Mouse (Mus musculus) embryonic facial prominence, embryonic 10.5 days (tissue): ENCODE data around the gene Antxr2. TPM values are rescaled to one million over a fixed set of nuclear protein-coding genes. Genes with fewer than 3 reads are reported as not detected.

Experiments
- DNase-seq: peaks from one replicate; pipeline ENCODE4 v3.0.0-alpha.2; 2017; ENCODE audit warnings: low spot score
- H3K27ac ChIP-seq: fragments of 300-500 bp; sonication (generic); replicated peaks from 2 replicates; pipeline ENCODE4 v1.5.1; 2016; ENCODE audit warnings: mild to moderate bottlenecking
- H3K27me3 ChIP-seq: fragments of 300-500 bp; sonication (generic); replicated peaks from 2 replicates; pipeline ENCODE4 v1.6.1; 2016; ENCODE audit warnings: low read depth, mild to moderate bottlenecking; ENCODE audit not compliant: poor library complexity, severe bottlenecking
- H3K36me3 ChIP-seq: fragments of 300-500 bp; sonication (generic); replicated peaks from 2 replicates; pipeline ENCODE4 v1.6.1; 2016; ENCODE audit warnings: mild to moderate bottlenecking, moderate library complexity
- H3K4me1 ChIP-seq: fragments of 300-500 bp; sonication (generic); 2 replicates; pipeline ENCODE4 v1.6.1; 2016
- H3K4me3 ChIP-seq: fragments of 300-500 bp; sonication (generic); 2 replicates; pipeline ENCODE4 v1.5.1; 2016; ENCODE audit warnings: mild to moderate bottlenecking, moderate library complexity
- H3K9me3 ChIP-seq: fragments of 300-500 bp; sonication (generic); 2 replicates; pipeline ENCODE4 v1.6.1; 2016; ENCODE audit warnings: mild to moderate bottlenecking
- WGBS: fragments of 180-500 bp; shearing (Covaris S2); methylation state at CpG from one replicate; pipeline ENCODE4 v1.1.7; 2016; 5-methylcytosine and 5-hydroxymethylcytosine counted together
- polyA plus RNA-seq: library from polyadenylated mRNA; unstranded; fragments of >200 nt; fragmentation: Nextera tagmentation; extraction: Ambion mirVana; gene quantifications from 2 replicates; pipeline ENCODE4 v1.2.1, GENCODE M21; 2016

Antxr2 gene
- polyA plus RNA-seq, 1 experiment from 2014 or later = 15.4 TPM

DNA sequence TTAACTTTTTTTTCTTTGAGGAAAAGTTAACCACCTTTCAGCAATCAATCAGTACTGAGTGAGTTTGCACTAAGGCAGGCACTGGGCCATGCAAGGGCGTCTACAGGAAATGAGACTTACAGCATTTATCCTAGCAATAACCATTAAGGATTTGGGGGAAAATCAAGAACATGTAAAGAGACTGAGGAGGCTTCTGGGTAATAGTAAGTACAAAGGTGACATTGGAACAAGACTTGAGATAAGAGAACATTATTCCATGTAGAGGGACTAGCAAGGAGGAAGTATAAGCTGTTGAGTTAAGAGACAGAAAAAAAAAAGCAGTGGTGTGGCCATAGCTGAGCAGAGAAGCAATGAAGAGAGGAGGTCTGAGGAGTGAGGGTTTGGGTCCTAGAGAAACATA, 57.5 kb downstream of the Antxr2 start:
- DNase-seq = no peak
- 83% methylated on average over 1 of the region's 1 CpGs for WGBS
- H3K9me3 ChIP-seq = no peaks in the 10 kb centered on the region

DNA sequence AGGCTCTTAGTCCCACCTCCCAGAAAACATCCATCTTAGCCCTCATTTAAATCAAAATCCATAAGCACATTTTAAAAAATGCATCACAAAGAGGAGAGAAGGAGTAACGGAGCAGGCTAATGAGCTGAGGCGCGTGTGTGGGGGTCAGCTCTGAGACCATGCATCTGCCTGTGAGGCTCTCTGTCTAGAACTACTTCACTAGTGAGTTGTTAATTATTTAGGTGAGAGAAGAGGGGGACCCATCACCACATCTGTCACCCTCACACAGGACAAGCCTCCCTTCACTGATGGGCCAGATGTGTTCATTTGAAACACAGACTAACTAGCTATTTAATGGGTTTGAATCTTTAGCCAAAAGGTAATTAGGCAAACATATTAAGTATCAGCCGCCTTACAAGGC, 58.8 kb downstream of the Antxr2 start:
- no peak for DNase-seq
- H3K9me3 ChIP-seq = no peaks in the 10 kb centered on the region
- no peak overlapping the region for H3K27ac ChIP-seq
- H3K36me3 ChIP-seq = peaks cover 16% of the 10 kb centered on the region
- no peaks in the 10 kb centered on the region for H3K4me1 ChIP-seq
- H3K27me3 ChIP-seq = no peaks in the 10 kb centered on the region
- WGBS = 83% methylated on average over 4 of the region's 4 CpGs
- H3K4me3 ChIP-seq = no peak overlapping the region

More for the DNA sequence above, 57.5 kb downstream of the Antxr2 start:
- Histone ChIP-seq H3K27me3 (no peaks in the 10 kb centered on the region), H3K4me3 (no peak overlapping the region), H3K4me1 (no peaks in the 10 kb centered on the region), H3K36me3 (peaks cover 25% of the 10 kb centered on the region), H3K27ac (no peak overlapping the region)

DNA sequence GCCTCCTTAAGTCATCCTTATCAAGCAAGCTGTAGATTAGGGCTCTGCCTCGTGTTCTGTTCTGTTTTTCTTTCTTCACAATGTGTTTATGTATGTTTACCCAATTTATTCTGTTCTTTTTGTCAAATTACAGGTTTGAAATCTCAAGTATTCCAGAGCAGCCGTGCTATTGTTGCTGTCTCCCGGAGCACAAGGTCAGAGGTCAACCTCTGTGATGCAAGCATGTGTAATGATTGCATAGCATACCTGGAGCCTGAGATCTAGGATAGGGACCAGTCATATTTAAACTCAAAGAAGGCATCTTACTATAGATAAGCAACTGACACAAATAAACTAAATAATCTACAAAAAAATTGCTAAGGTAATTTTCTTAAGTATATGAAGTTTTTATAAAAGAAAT, 59.6 kb downstream of the Antxr2 start:
- WGBS = 52% methylated on average over 3 of the region's 3 CpGs
- DNase-seq = no peak

DNA sequence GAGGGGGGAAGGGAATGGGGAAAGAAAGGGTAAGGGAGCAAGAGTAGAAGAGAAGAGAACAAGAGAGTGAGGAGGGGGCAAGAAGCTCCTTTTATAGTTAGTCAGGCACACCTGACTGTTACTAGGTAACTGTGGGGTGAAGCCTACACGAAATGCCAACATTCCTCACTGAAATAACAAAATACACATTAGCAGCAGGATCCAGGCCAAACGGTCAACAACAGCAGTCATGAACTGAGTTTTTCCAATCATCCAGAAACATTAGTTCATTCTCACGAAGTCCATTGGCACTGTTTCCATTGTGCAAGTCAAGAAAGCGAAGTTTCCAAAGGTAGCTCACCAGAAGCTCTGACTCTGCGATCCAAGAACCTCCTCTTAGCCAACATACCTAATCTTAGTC, 63.8 kb downstream of the Antxr2 start:
- Histone ChIP-seq H3K4me3 (no peak overlapping the region), H3K4me1 (no peaks in the 10 kb centered on the region), H3K36me3 (peaks cover 23% of the 10 kb centered on the region), H3K27me3 (no peaks in the 10 kb centered on the region), H3K9me3 (no peaks in the 10 kb centered on the region), H3K27ac (no peak overlapping the region)
- 84% methylated on average over 5 of the region's 5 CpGs for WGBS
- no peak for DNase-seq

More for the DNA sequence above, 59.6 kb downstream of the Antxr2 start:
- Histone ChIP-seq H3K27me3 (no peaks in the 10 kb centered on the region), H3K4me3 (no peak overlapping the region), H3K9me3 (no peaks in the 10 kb centered on the region), H3K27ac (no peak overlapping the region), H3K4me1 (no peaks in the 10 kb centered on the region), H3K36me3 (peaks cover 16% of the 10 kb centered on the region)

DNA sequence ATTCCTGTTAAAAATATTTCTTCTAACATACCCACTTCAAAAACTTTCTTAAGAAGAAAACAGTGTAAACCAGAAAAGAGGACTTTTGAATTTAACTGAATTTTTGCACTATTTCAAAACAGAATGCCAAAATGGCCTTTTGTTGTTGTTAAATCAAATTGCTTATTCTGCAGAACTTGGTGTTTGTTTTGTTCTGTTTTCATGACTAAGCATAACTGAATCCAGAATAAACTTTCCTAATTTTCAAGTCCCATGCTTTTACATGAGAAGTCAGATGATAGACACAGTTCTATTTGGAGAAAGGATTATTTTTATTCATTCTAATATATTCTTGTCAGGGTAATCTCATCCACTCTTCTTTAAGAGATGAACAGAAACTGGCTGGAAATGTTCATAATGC, 64.7 kb downstream of the Antxr2 start:
- Histone ChIP-seq H3K27ac (no peak overlapping the region), H3K9me3 (no peaks in the 10 kb centered on the region), H3K27me3 (no peaks in the 10 kb centered on the region), H3K4me1 (no peaks in the 10 kb centered on the region), H3K4me3 (no peak overlapping the region), H3K36me3 (peaks cover 31% of the 10 kb centered on the region)
- no peak for DNase-seq

DNA sequence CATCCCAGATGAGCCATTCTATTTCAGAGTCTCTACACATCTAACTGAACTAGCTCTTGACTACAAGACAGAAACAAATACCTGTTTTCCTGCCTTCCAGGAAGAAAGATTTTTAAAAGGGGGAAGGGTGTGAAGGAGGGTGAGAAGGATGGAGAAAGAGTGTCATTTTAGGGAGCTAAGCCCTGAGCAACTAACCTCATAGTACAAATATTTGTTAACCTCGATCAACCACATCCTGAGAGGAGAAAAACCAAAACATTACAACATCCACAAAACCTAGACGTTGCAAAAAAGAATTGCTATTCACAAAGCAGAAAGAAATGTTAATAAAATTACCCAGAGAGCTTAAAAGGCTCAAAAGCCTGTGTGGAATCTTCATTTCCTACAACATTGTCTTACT, 66.4 kb downstream of the Antxr2 start:
- Histone ChIP-seq H3K27ac (no peak overlapping the region), H3K36me3 (peaks cover 44% of the 10 kb centered on the region), H3K4me1 (no peaks in the 10 kb centered on the region), H3K4me3 (no peak overlapping the region), H3K9me3 (no peaks in the 10 kb centered on the region), H3K27me3 (no peaks in the 10 kb centered on the region)
- DNase-seq = no peak
- 83% methylated on average over 2 of the region's 2 CpGs for WGBS

DNA sequence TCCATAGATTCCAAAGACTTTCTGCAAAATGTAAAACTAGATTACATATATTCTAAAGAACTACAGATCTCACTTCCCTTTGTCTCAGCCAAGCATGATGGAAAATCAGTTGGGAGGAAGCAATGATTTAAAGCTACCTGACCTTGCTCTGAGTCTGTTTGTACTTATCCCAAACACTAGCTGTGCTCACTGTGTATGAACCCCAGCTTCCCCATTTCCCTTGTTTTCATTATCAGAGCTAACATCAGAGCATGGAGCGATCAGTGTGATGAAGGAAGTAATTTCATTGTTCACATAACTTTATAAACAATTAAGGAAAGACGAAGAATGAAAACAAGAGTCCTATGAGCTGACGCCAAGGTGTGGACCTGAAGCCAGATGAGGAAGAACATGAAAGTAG, 68.3 kb downstream of the Antxr2 start:
- WGBS = 89% methylated on average over 3 of the region's 3 CpGs
- Histone ChIP-seq H3K9me3 (no peaks in the 10 kb centered on the region), H3K27me3 (no peaks in the 10 kb centered on the region), H3K27ac (no peak overlapping the region), H3K36me3 (peaks cover 61% of the 10 kb centered on the region), H3K4me1 (no peaks in the 10 kb centered on the region), H3K4me3 (no peak overlapping the region)
- no peak for DNase-seq

DNA sequence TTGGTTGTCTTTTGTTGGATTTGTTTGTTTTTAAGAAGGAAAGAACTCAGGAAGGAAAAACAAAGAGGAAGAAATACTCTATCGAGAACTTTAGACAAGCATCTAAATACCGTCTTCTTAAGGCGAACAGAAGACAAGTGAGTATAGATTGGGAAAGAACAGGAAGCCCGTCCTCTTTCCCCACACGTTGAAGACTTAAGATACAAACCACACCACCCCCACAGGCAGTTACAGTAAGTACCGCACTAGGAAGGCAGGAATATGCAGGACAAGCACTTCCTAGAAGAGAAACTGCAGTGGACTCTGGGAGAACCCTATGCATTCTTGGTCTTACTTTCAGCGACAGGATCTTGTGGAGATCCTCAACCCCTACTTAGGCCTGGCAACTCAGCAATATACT, 69.1 kb downstream of the Antxr2 start:
- no peaks in the 10 kb centered on the region for H3K9me3 ChIP-seq
- H3K27ac ChIP-seq = no peak overlapping the region
- 89% methylated on average over 7 of the region's 7 CpGs for WGBS
- no peak overlapping the region for H3K4me3 ChIP-seq
- no peaks in the 10 kb centered on the region for H3K4me1 ChIP-seq
- peaks cover 66% of the 10 kb centered on the region for H3K36me3 ChIP-seq
- DNase-seq = no peak
- no peaks in the 10 kb centered on the region for H3K27me3 ChIP-seq

DNA sequence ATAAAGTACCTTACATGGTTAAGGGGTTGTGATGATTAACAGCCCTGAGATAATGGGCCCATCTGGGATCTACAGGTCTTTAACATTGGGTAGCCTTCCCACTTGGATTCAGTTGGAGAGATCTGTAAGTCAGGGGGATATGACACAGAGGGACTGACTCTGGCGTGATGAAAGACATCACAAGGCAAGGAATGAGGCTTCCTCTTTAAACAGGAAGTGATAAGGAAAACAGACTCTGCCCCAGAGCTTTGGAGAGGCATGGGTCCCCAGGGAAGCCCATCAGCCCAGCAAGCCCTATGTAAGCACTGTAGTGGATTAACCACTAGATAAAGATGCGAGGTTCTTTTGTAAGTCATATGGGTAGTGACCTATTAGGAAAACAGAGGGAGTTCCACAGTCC, 71.2 kb downstream of the Antxr2 start:
- whole genome bisulfite sequencing = 70% methylated on average over 2 of the region's 2 CpGs
- Histone ChIP-seq H3K9me3 (no peaks in the 10 kb centered on the region), H3K27me3 (no peaks in the 10 kb centered on the region), H3K4me3 (no peak overlapping the region), H3K27ac (no peak overlapping the region), H3K36me3 (peaks cover 65% of the 10 kb centered on the region), H3K4me1 (no peaks in the 10 kb centered on the region)
- no peak for DNase-seq

DNA sequence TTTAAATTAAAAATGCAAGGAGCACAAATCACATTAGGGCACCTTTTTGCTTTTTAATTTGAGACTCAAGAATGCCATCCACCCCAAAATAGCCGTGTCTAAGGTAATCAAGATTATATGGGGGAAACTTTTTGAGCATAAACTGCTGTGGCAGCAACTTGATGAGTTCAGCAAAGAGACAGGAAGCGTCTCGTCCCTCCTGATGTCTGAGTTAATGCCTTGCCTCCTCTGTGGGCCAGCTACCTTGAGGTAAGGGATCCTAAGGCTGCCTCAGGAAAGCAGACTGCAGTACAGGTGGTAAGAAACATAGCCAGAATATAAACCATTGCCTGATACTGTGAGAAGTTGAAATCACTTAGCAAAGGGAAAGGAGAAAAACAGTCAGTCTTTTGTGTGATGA, 71.8 kb downstream of the Antxr2 start:
- 83% methylated on average over 3 of the region's 3 CpGs for WGBS
- H3K4me3 ChIP-seq = no peak overlapping the region
- DNase-seq = no peak

DNA sequence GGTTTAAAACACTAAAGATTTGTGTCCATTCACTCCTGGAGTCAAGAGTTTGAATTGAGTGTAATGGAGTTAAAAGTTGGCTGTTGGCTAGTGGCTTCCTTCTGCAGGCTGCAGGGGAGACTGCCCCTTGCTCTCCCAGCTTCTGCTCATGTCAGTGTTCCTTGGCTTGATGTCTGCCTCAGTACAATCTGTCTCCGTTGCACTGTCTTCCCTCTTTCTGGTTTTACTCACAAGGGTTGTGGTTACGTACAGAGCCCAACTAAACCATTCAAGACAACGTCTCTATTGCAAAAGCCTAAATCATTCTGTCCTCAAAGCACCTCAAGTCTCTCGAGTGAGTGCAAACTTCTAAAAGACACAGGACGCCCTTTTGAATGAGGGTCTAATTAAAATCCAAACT, 73.3 kb downstream of the Antxr2 start:
- WGBS = 90% methylated on average over 5 of the region's 5 CpGs
- Histone ChIP-seq H3K27ac (no peak overlapping the region), H3K27me3 (no peaks in the 10 kb centered on the region), H3K36me3 (peaks cover 49% of the 10 kb centered on the region), H3K4me3 (no peak overlapping the region), H3K9me3 (no peaks in the 10 kb centered on the region), H3K4me1 (no peaks in the 10 kb centered on the region)
- no peak for DNase-seq

More for the DNA sequence above, 71.8 kb downstream of the Antxr2 start:
- Histone ChIP-seq H3K27ac (no peak overlapping the region), H3K36me3 (peaks cover 58% of the 10 kb centered on the region), H3K27me3 (no peaks in the 10 kb centered on the region), H3K4me1 (no peaks in the 10 kb centered on the region), H3K9me3 (no peaks in the 10 kb centered on the region)

DNA sequence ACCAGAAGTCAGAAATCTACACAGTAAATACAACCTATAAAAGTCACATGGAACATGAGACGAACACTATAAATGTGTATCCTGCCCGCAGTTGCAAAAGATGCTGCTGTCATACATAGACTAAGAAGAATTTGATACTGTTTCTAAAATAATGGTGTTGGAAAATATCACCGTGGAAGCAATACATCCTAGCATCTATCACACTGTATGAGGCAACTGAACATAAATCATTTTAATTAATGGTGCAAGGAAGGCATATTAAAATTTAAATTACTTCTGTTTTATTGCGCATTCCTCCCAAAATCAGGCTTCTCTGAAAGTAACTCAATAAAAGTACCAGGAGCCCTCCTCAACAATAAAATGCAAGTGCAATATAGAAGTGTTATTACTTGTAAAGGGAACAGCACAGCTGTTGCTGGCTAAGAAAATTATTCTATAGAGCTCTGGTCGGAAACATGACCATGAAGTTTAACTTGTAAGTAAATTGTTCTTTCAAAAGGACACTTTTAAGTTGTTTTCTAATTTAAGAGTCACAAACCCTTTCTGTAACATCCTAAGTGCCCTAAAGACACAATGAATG, 76.6 kb downstream of the Antxr2 start:
- 88% methylated on average over 5 of the region's 5 CpGs for WGBS
- Histone ChIP-seq H3K9me3 (no peaks in the 10 kb centered on the region), H3K27ac (no peak overlapping the region), H3K4me1 (no peaks in the 10 kb centered on the region), H3K27me3 (no peaks in the 10 kb centered on the region), H3K4me3 (no peak overlapping the region), H3K36me3 (peaks cover 24% of the 10 kb centered on the region)
- DNase-seq = no peak

DNA sequence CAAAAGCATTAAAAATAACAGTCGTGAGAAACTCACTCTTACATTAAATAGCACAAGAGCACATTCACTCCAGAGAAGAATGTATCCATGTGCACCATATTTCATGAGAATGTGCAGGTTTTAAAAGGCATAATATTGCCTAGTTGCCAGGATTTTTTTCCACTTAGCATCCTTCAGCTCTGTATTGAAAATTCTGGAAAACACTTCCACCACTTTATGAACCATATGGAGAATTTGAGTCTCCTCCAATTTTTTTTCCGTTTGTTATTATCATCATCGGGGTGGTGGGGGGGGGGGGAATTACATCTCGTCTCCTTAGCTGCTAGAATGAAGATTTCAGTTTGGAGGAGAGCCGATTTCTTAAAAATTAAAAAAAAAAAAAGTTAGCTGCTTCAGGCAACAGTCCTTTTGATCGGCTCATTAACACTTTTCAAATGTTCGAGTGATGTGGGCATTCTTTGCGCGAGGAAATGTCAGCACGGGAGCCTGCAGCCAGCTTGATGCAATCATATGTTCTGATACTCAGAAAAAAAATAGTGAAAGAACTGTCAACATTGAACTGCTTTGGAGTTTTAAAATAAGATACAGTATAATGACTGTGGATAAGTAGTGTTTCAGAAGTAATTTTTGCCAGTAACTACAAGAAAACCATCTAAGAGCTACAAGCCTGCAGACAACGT, 77.5 kb downstream of the Antxr2 start:
- H3K27me3 ChIP-seq = no peaks in the 10 kb centered on the region
- peaks cover 18% of the 10 kb centered on the region for H3K36me3 ChIP-seq
- WGBS = 89% methylated on average over 11 of the region's 11 CpGs
- no peak overlapping the region for H3K27ac ChIP-seq
- H3K4me3 ChIP-seq = no peak overlapping the region
- no peaks in the 10 kb centered on the region for H3K9me3 ChIP-seq
- no peaks in the 10 kb centered on the region for H3K4me1 ChIP-seq
- DNase-seq = no peak
